21 mouse cellular contexts compared by ENCODE assay signal in the genomic region with DNA sequence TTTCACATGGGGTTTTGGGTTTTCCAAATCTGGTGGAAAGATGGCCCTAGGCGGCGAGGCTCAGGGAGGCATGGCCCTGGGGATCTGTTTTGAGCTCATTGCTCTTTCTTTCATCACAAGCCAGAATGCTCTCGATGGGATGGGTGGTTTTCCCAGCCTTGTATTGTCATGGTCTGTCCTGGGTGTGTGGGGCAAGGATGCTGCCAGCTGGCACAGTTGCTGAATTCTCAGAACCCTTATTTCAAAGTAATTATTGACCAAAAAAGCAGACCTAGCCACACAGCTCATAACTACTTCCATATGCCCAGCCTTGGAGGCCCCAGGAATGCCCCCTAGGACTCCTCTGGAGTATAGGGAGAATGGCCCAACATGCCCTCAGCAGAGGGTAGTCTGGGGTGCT. TPM values are rescaled to one million over a fixed set of nuclear protein-coding genes. Genes with fewer than 3 reads are reported as not detected.
DNase-seq lines count a peak whose midpoint lies in the region; ATAC-seq and TF ChIP-seq lines count a peak whose summit lies in the region.
"Had no signal": no experiment of that assay in that cellular context is flagged by ENCODE, and none has a peak within 500 bp of the region (broad histone marks: within the 10 kb centered on the region; RNA-seq: fewer than 3 reads in every experiment).

No protein-coding gene starts in this region.

- 69% methylated on average over 3 of the region's 3 CpGs for WGBS in forebrain, embryonic 14.5 days
- WGBS in forebrain, embryonic 15.5 days, result 61% methylated on average over 3 of the region's 3 CpGs
- 77% methylated on average over 3 of the region's 3 CpGs for WGBS in heart, postnatal 0 days
- 87% methylated on average over 3 of the region's 3 CpGs for WGBS in heart, embryonic 10.5 days
- 34% methylated on average over 3 of the region's 3 CpGs for WGBS in embryonic facial prominence, embryonic 14.5 days
- 89% methylated on average over 3 of the region's 3 CpGs for WGBS in intestine, embryonic 15.5 days

- no peak overlapping the region for H3K27ac ChIP-seq in forebrain, embryonic 14.5 days (ENCODE audit: low read depth, low read length)
- no peak overlapping the region for H3K27ac ChIP-seq in forebrain, embryonic 15.5 days (replicated peaks)
- H3K27ac ChIP-seq in heart, postnatal 0 days (ENCODE audit: low read depth), result 0 out of 2 replicates have a peak overlapping the region, but pooled peaks have one; percentile 16
- H3K27ac ChIP-seq in heart, embryonic 10.5 days, result no peak overlapping the region
- no peak overlapping the region for H3K27ac ChIP-seq in embryonic facial prominence, embryonic 14.5 days (replicated peaks; ENCODE audit: low read depth, low read length)
- no peak overlapping the region for H3K27ac ChIP-seq in intestine, embryonic 15.5 days
- H3K27ac ChIP-seq: hindbrain, embryonic 13.5 days; hindbrain, postnatal 0 days had no signal

- no peaks in the 10 kb centered on the region for H3K27me3 ChIP-seq in forebrain, embryonic 14.5 days (replicated peaks; ENCODE audit: control insufficient read depth, insufficient read depth, low read length)
- H3K27me3 ChIP-seq in forebrain, embryonic 15.5 days, result no peaks in the 10 kb centered on the region
- no peaks in the 10 kb centered on the region for H3K27me3 ChIP-seq in heart, postnatal 0 days (ENCODE audit: control insufficient read depth, insufficient read depth, low read length)
- no peaks in the 10 kb centered on the region for H3K27me3 ChIP-seq in heart, embryonic 10.5 days (ENCODE audit: insufficient read depth, poor library complexity, severe bottlenecking)
- no peaks in the 10 kb centered on the region for H3K27me3 ChIP-seq in embryonic facial prominence, embryonic 14.5 days (replicated peaks; ENCODE audit: control insufficient read depth, insufficient read depth, low read length)
- no peaks in the 10 kb centered on the region for H3K27me3 ChIP-seq in intestine, embryonic 15.5 days (replicated peaks)
- H3K27me3 ChIP-seq: hindbrain, embryonic 13.5 days; Patski had no signal

- H3K36me3 ChIP-seq in forebrain, embryonic 14.5 days (ENCODE audit: control insufficient read depth, insufficient read depth, low read length), result no peaks in the 10 kb centered on the region
- no peaks in the 10 kb centered on the region for H3K36me3 ChIP-seq in forebrain, embryonic 15.5 days
- H3K36me3 ChIP-seq in heart, postnatal 0 days (replicated peaks; ENCODE audit: control insufficient read depth, insufficient read depth, low read length), result no peaks in the 10 kb centered on the region
- H3K36me3 ChIP-seq in heart, embryonic 10.5 days, result no peaks in the 10 kb centered on the region
- no peaks in the 10 kb centered on the region for H3K36me3 ChIP-seq in embryonic facial prominence, embryonic 14.5 days (ENCODE audit: control insufficient read depth, insufficient read depth, low read length)
- H3K36me3 ChIP-seq in intestine, embryonic 15.5 days, result no peaks in the 10 kb centered on the region
- H3K36me3 ChIP-seq: hindbrain, embryonic 13.5 days had no signal

- no peak overlapping the region for H3K4me3 ChIP-seq in forebrain, embryonic 14.5 days (ENCODE audit: low read depth, low read length)
- no peak overlapping the region for H3K4me3 ChIP-seq in forebrain, embryonic 15.5 days
- H3K4me3 ChIP-seq in heart, postnatal 0 days (ENCODE audit: low read depth, low read length), result no peak overlapping the region
- no peak overlapping the region for H3K4me3 ChIP-seq in heart, embryonic 10.5 days
- H3K4me3 ChIP-seq in embryonic facial prominence, embryonic 14.5 days (ENCODE audit: low read depth, low read length), result no peak overlapping the region
- H3K4me3 ChIP-seq in intestine, embryonic 15.5 days (replicated peaks), result no peak overlapping the region
- H3K4me3 ChIP-seq: hindbrain, embryonic 13.5 days had no signal

- no peak overlapping the region for H3K4me2 ChIP-seq in forebrain, embryonic 14.5 days (ENCODE audit: low read length)
- no peak overlapping the region for H3K4me2 ChIP-seq in forebrain, embryonic 15.5 days (replicated peaks)
- H3K4me2 ChIP-seq in heart, postnatal 0 days (ENCODE audit: low read depth, low read length), result no peak overlapping the region
- no peak overlapping the region for H3K4me2 ChIP-seq in embryonic facial prominence, embryonic 14.5 days (ENCODE audit: low read depth, low read length)
- no peak overlapping the region for H3K4me2 ChIP-seq in intestine, embryonic 15.5 days (replicated peaks)
- H3K4me2 ChIP-seq: hindbrain, embryonic 13.5 days had no signal

- no peak overlapping the region for H3K9ac ChIP-seq in forebrain, embryonic 14.5 days (ENCODE audit: low read length)
- H3K9ac ChIP-seq in forebrain, embryonic 15.5 days (replicated peaks), result no peak overlapping the region
- no peak overlapping the region for H3K9ac ChIP-seq in heart, postnatal 0 days (replicated peaks; ENCODE audit: low read depth, low read length)
- no peak overlapping the region for H3K9ac ChIP-seq in embryonic facial prominence, embryonic 14.5 days (ENCODE audit: low read depth, low read length)
- no peak overlapping the region for H3K9ac ChIP-seq in intestine, embryonic 15.5 days
- H3K9ac ChIP-seq: forebrain, postnatal 0 days; hindbrain, embryonic 13.5 days had no signal

- H3K4me1 ChIP-seq in forebrain, embryonic 14.5 days (ENCODE audit: control insufficient read depth, insufficient read depth, low read length), result peaks cover 12% of the 10 kb centered on the region
- H3K4me1 ChIP-seq in forebrain, embryonic 15.5 days, result peaks cover 12% of the 10 kb centered on the region
- H3K4me1 ChIP-seq in heart, postnatal 0 days (ENCODE audit: control insufficient read depth, insufficient read depth), result no peaks in the 10 kb centered on the region
- H3K4me1 ChIP-seq in heart, embryonic 10.5 days, result peaks cover 9% of the 10 kb centered on the region; the same call in 1 of the 2 replicates
- peaks cover 13% of the 10 kb centered on the region; the same call in 1 of the 2 replicates for H3K4me1 ChIP-seq in embryonic facial prominence, embryonic 14.5 days (ENCODE audit: control insufficient read depth, insufficient read depth, low read length)
- no peaks in the 10 kb centered on the region for H3K4me1 ChIP-seq in intestine, embryonic 15.5 days (replicated peaks)

- DNase-seq in forebrain, embryonic 14.5 days (ENCODE audit: low spot score), result peak; percentile 14
- no peak for DNase-seq in heart, postnatal 0 days (ENCODE audit: low spot score)
- DNase-seq in heart, embryonic 10.5 days (ENCODE audit: low spot score), result no peak
- DNase-seq in Muller cell, postnatal 12 days (ENCODE audit: inconsistent ontology term), result peak; percentile 44
- peak; percentile 54 for DNase-seq in embryonic facial prominence, embryonic 14.5 days (ENCODE audit: low spot score)
- DNase-seq: adrenal gland, adult 2 months; adrenal gland, postnatal 25 days; cerebellum, adult 11-12 months; cerebellum, adult 9-10 months; cerebellum, postnatal 25 days; forebrain, postnatal 0 days; heart, postnatal 14 days; kidney, adult 18-20 months had no signal

- ATAC-seq in forebrain, embryonic 14.5 days, result no peak
- ATAC-seq in forebrain, embryonic 15.5 days (replicated peaks), result no peak
- ATAC-seq in heart, postnatal 0 days (ENCODE audit: insufficient read depth, low read depth), result no peak
- peak; percentile 43; the same call in 1 of the 2 replicates for ATAC-seq in embryonic facial prominence, embryonic 14.5 days (ENCODE audit: low read depth)
- ATAC-seq in intestine, embryonic 15.5 days, result no peak
- ATAC-seq: activated CD4-positive, CD25-positive, alpha-beta regulatory T cell, adult 4 months; forebrain, postnatal 0 days; hindbrain, postnatal 0 days; Patski had no signal

- no peaks in the 10 kb centered on the region for H3K9me3 ChIP-seq in forebrain, embryonic 14.5 days (replicated peaks; ENCODE audit: control insufficient read depth, low read length)
- H3K9me3 ChIP-seq in forebrain, embryonic 15.5 days, result no peaks in the 10 kb centered on the region
- H3K9me3 ChIP-seq in heart, postnatal 0 days (replicated peaks; ENCODE audit: control insufficient read depth, low read length), result no peaks in the 10 kb centered on the region
- H3K9me3 ChIP-seq in heart, embryonic 10.5 days, result no peaks in the 10 kb centered on the region
- H3K9me3 ChIP-seq in embryonic facial prominence, embryonic 14.5 days (ENCODE audit: control insufficient read depth, low read length), result no peaks in the 10 kb centered on the region
- no peaks in the 10 kb centered on the region for H3K9me3 ChIP-seq in intestine, embryonic 15.5 days
- H3K9me3 ChIP-seq: hindbrain, embryonic 13.5 days had no signal

- TF ChIP-seq CTCF in heart, postnatal 0 days (IDR thresholded peaks at IDR 0.05; ENCODE audit: low read depth), result no peak

- TF ChIP-seq EP300 in heart, postnatal 0 days (IDR thresholded peaks at IDR 0.05; ENCODE audit: low read depth), result no peak

RNA-seq across cellular contexts. Expression of a gene that starts 34.9 kb away (rescaled TPM):
- 5.6 and 6.3 TPM in 2 replicates for polyA plus RNA-seq in forebrain, embryonic 14.5 days (2014; fragmentation: Nextera tagmentation; extraction: Ambion mirVana)
- 6.9 and 7.1 TPM in 2 replicates for polyA plus RNA-seq in forebrain, embryonic 15.5 days (2015; fragmentation: Nextera tagmentation; extraction: Ambion mirVana)
- total RNA-seq in heart, postnatal 0 days (2014; rRNA removed; ENCODE audit: low replicate concordance), result 12.9 and 13.3 TPM in 2 replicates
- polyA plus RNA-seq in heart, postnatal 0 days (2015; fragmentation: Nextera tagmentation; extraction: Ambion mirVana), result 7.7 and 8.1 TPM in 2 replicates
- polyA plus RNA-seq in heart, embryonic 10.5 days (2016; fragmentation: Nextera tagmentation; extraction: Ambion mirVana), result 12.9 and 15.7 TPM in 2 replicates
- 9.4 and 9.9 TPM in 2 replicates for polyA plus RNA-seq in embryonic facial prominence, embryonic 14.5 days (2014; fragmentation: Nextera tagmentation; extraction: Ambion mirVana)
- polyA plus RNA-seq in intestine, embryonic 15.5 days (2015; fragmentation: Nextera tagmentation; extraction: Ambion mirVana), result 6.7 and 7.0 TPM in 2 replicates
- total RNA-seq: MEL had no signal
- polyA plus RNA-seq: C2C12 had no signal

Comparison
In these comparisons a context has a peak if more than half of its experiments do, and no peak if none do; other contexts are left out.
1. DNase-seq: peak in forebrain, embryonic 14.5 days (single experiment), Muller cell, postnatal 12 days (single experiment) and embryonic facial prominence, embryonic 14.5 days (single experiment); none in heart, postnatal 0 days (single experiment) and heart, embryonic 10.5 days (single experiment).